Mouse (Mus musculus) liver, embryonic 16.5 days (tissue): Measurements from ENCODE around the gene Tmprss4. TPM values are rescaled to one million over a fixed set of nuclear protein-coding genes. Genes with fewer than 3 reads are reported as not detected.

Experiments used
- ATAC-seq: fragments of 200-750 bp; cut with Nextera tagmentation; 2 replicates; pipeline ENCODE4 v1.8.0; 2017; ENCODE audit warnings: low read depth, mild to moderate bottlenecking, moderate number of reproducible peaks, moderate library complexity
- H3K27ac ChIP-seq: fragments of 300-500 bp; sonication (generic); 2 replicates; pipeline ENCODE4 v1.5.1; 2014; ENCODE audit warnings: mild to moderate bottlenecking, low read length
- H3K27me3 ChIP-seq: fragments of 300-500 bp; sonication (generic); 2 replicates; pipeline ENCODE4 v1.6.1; 2014; ENCODE audit warnings: low read depth, low read length, mixed read lengths; ENCODE audit not compliant: control insufficient read depth, insufficient read depth
- H3K36me3 ChIP-seq: fragments of 300-500 bp; sonication (generic); 2 replicates; pipeline ENCODE4 v1.6.1; 2014; ENCODE audit warnings: mild to moderate bottlenecking; ENCODE audit not compliant: control insufficient read depth, insufficient read depth
- H3K4me1 ChIP-seq: fragments of 300-500 bp; sonication (generic); 2 replicates; pipeline ENCODE4 v1.6.1; 2014; ENCODE audit warnings: low read depth, low read length, mixed read lengths; ENCODE audit not compliant: control insufficient read depth
- H3K4me2 ChIP-seq: fragments of 300-500 bp; sonication (generic); 2 replicates; pipeline ENCODE4 v1.6.1; 2014; ENCODE audit warnings: low read depth, low read length, mixed read lengths
- H3K4me3 ChIP-seq: fragments of 300-500 bp; sonication (generic); 2 replicates; pipeline ENCODE4 v1.5.1; 2014; ENCODE audit warnings: low read depth, mild to moderate bottlenecking, low read length
- H3K9ac ChIP-seq: fragments of 300-500 bp; sonication (generic); 2 replicates; pipeline ENCODE4 v1.6.1; 2014; ENCODE audit warnings: low read depth, low read length
- H3K9me3 ChIP-seq: fragments of 300-500 bp; sonication (generic); replicated peaks from 2 replicates; pipeline ENCODE4 v1.6.1; 2016; ENCODE audit warnings: low read length; ENCODE audit not compliant: control insufficient read depth
- WGBS: fragments of 180-500 bp; shearing (Covaris S2); extraction: QIAGEN DNeasy Blood & Tissue Kit; methylation state at CpG from one replicate; pipeline ENCODE4 v1.1.7; 2014; ENCODE audit not compliant: insufficient replicate concordance; 5-methylcytosine and 5-hydroxymethylcytosine counted together
- polyA plus RNA-seq: library from polyadenylated mRNA; unstranded; fragments of >200 nt; fragmentation: Nextera tagmentation; extraction: Ambion mirVana; gene quantifications from 2 replicates; pipeline ENCODE4 v1.2.1, GENCODE M21; 2015

Tmprss4 gene
- polyA plus RNA-seq, 1 experiment from 2014 or later, result 0.37 TPM

GRCm38 (mm10) chr9:45185250-45185649 is 18.6 kb downstream of the Tmprss4 start:
- no peaks in the 10 kb centered on the region for H3K36me3 ChIP-seq
- 56% methylated on average over 4 of the region's 4 CpGs for WGBS
- no peak overlapping the region for H3K27ac ChIP-seq
- ATAC-seq, result no peak
- no peaks in the 10 kb centered on the region for H3K4me1 ChIP-seq
- no peak overlapping the region for H3K4me2 ChIP-seq
- no peaks in the 10 kb centered on the region for H3K27me3 ChIP-seq
- H3K9ac ChIP-seq, result no peak overlapping the region
- H3K9me3 ChIP-seq, result no peaks in the 10 kb centered on the region
- H3K4me3 ChIP-seq, result no peak overlapping the region

- 60% methylated on average over 6 of the region's 6 CpGs for WGBS
- H3K9ac ChIP-seq, result no peak overlapping the region
- no peaks in the 10 kb centered on the region for H3K9me3 ChIP-seq
- H3K36me3 ChIP-seq, result no peaks in the 10 kb centered on the region
- H3K4me1 ChIP-seq, result no peaks in the 10 kb centered on the region
- no peak overlapping the region for H3K4me3 ChIP-seq
- no peak overlapping the region for H3K4me2 ChIP-seq
- no peak overlapping the region for H3K27ac ChIP-seq
- H3K27me3 ChIP-seq, result no peaks in the 10 kb centered on the region
- ATAC-seq, result no peak
Measured at GRCm38 (mm10) chr9:45183266-45183665, 20.6 kb downstream of the Tmprss4 start.

GRCm38 (mm10) chr9:45182521-45182920 is 21.4 kb downstream of the Tmprss4 start:
- H3K4me3 ChIP-seq, result no peak overlapping the region
- 28% methylated on average over 3 of the region's 3 CpGs for WGBS
- no peak overlapping the region for H3K4me2 ChIP-seq
- H3K4me1 ChIP-seq, result no peaks in the 10 kb centered on the region
- H3K9me3 ChIP-seq, result no peaks in the 10 kb centered on the region
- H3K27ac ChIP-seq, result no peak overlapping the region
- no peak for ATAC-seq
- no peaks in the 10 kb centered on the region for H3K27me3 ChIP-seq
- H3K36me3 ChIP-seq, result no peaks in the 10 kb centered on the region
- H3K9ac ChIP-seq, result no peak overlapping the region

- H3K4me3 ChIP-seq, result no peak within 1 kb of the TSS
- no peak within 1 kb of the TSS for H3K9ac ChIP-seq
Measured at GRCm38 (mm10) chr9:45181770-45182169, 22.1 kb downstream of the Tmprss4 start, which contains the start of gene BC049352. Gene BC049352, plus strand, starts transcription at chr9:45182007.

GRCm38 (mm10) chr9:45179282-45179681 is 24.6 kb downstream of the Tmprss4 start:
- H3K27me3 ChIP-seq, result no peaks in the 10 kb centered on the region
- H3K36me3 ChIP-seq, result no peaks in the 10 kb centered on the region
- H3K27ac ChIP-seq, result no peak overlapping the region
- no peak overlapping the region for H3K4me2 ChIP-seq
- no peak overlapping the region for H3K9ac ChIP-seq
- ATAC-seq, result no peak
- H3K4me1 ChIP-seq, result no peaks in the 10 kb centered on the region
- H3K9me3 ChIP-seq, result no peaks in the 10 kb centered on the region
- H3K4me3 ChIP-seq, result no peak overlapping the region
- WGBS, result 55% methylated on average over 5 of the region's 5 CpGs

More at GRCm38 (mm10) chr9:45181770-45182169, 22.1 kb downstream of the Tmprss4 start, which contains the start of gene BC049352:
- Histone ChIP-seq H3K4me2 (no peak within 1 kb of the TSS), H3K36me3 (no peaks in the 10 kb centered on the region), H3K27ac (no peak within 1 kb of the TSS), H3K9me3 (no peaks in the 10 kb centered on the region), H3K4me1 (no peaks in the 10 kb centered on the region), H3K27me3 (no peaks in the 10 kb centered on the region)
- no peak; the same call in 1 of the 2 replicates for ATAC-seq
- WGBS, result 3% methylated on average over 2 of the region's 2 CpGs

- no peak for ATAC-seq
- Histone ChIP-seq H3K27me3 (no peaks in the 10 kb centered on the region), H3K36me3 (no peaks in the 10 kb centered on the region), H3K9me3 (0 out of 2 replicates have a peak, but pooled peaks cover 2% of the 10 kb centered on the region), H3K4me2 (no peak overlapping the region), H3K27ac (no peak overlapping the region), H3K9ac (no peak overlapping the region), H3K4me1 (no peaks in the 10 kb centered on the region), H3K4me3 (no peak overlapping the region)
- WGBS, result 43% methylated on average over 3 of the region's 3 CpGs
Measured at GRCm38 (mm10) chr9:45173475-45173874, 30.4 kb downstream of the Tmprss4 start.

GRCm38 (mm10) chr9:45171073-45171610 is 32.8 kb downstream of the Tmprss4 start:
- no peak for ATAC-seq
- no peaks in the 10 kb centered on the region for H3K36me3 ChIP-seq
- 50% methylated on average over 1 of the region's 1 CpGs for WGBS

GRCm38 (mm10) chr9:45170150-45170549 is 33.7 kb downstream of the Tmprss4 start:
- ATAC-seq, result no peak
- H3K4me1 ChIP-seq, result no peaks in the 10 kb centered on the region
- no peak overlapping the region for H3K27ac ChIP-seq
- 0 out of 2 replicates have a peak, but pooled peaks cover 2% of the 10 kb centered on the region for H3K9me3 ChIP-seq
- H3K36me3 ChIP-seq, result no peaks in the 10 kb centered on the region
- WGBS, result 70% methylated on average over 5 of the region's 5 CpGs
- no peaks in the 10 kb centered on the region for H3K27me3 ChIP-seq
- H3K4me2 ChIP-seq, result no peak overlapping the region
- no peak overlapping the region for H3K9ac ChIP-seq
- H3K4me3 ChIP-seq, result no peak overlapping the region

More at GRCm38 (mm10) chr9:45171073-45171610, 32.8 kb downstream of the Tmprss4 start:
- Histone ChIP-seq H3K9me3 (0 out of 2 replicates have a peak, but pooled peaks cover 2% of the 10 kb centered on the region), H3K4me2 (no peak overlapping the region), H3K27ac (no peak overlapping the region), H3K4me3 (no peak overlapping the region), H3K4me1 (no peaks in the 10 kb centered on the region), H3K9ac (no peak overlapping the region), H3K27me3 (no peaks in the 10 kb centered on the region)

GRCm38 (mm10) chr9:45167903-45168302 is 36.0 kb downstream of the Tmprss4 start:
- Histone ChIP-seq H3K4me3 (no peak overlapping the region), H3K27me3 (no peaks in the 10 kb centered on the region), H3K4me1 (no peaks in the 10 kb centered on the region), H3K36me3 (no peaks in the 10 kb centered on the region), H3K9ac (no peak overlapping the region), H3K9me3 (0 out of 2 replicates have a peak, but pooled peaks cover 2% of the 10 kb centered on the region), H3K27ac (no peak overlapping the region), H3K4me2 (no peak overlapping the region)
- ATAC-seq, result no peak
- WGBS, result 58% methylated on average over 5 of the region's 5 CpGs
